Mouse (Mus musculus): ENCODE data around the gene Rnf227. TPM values are rescaled to one million over a fixed set of nuclear protein-coding genes. Genes with fewer than 3 reads are reported as not detected.
A peak's percentile ranks its signal among the peaks of the same experiment; 100 is the strongest.

The Rnf227 gene
- polyA plus RNA-seq, 1 experiment from 2014 or later: 8.0 TPM

DNA sequence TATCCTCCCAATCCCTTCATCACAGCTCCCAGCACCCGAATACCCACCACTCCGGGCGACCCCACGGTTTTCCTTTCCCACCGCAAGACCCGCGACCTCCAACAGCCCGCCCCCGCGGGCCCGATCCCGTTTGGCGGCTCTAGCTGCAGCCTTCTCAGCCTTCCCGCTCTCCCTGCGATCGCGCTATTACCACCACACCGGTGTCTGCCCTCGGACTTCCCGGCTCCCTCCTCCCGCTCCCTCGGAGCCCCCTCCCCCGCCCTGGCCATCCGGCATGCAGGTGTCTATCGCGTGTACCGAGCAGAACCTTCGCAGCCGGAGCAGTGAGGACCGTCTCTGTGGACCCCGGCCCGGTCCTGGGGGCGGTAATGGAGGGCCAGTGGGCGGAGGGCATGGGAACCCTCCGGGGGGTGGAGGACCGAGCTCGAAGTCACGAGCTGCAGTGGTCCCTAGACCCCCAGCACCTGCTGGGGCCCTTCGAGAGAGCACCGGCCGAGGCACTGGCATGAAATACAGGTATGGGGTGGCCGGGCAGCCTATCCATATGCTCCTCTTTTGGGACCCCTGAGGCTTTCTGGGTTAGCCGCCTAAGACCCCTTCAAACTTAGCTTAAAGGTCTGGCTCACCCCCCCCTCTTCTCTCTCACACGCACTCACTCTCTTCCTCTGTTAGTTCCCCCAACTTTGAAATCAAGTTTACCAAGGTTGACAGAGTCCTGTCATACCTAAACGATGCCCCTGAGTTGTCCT is 13.7 kb upstream of the Rnf227 start:
- Histone ChIP-seq H3K36me3 (ENCODE audit: control insufficient read depth, insufficient read depth, low read length) (no peaks in the 10 kb centered on the region), H3K9ac (ENCODE audit: low read depth, low read length) (peak overlapping the region; percentile 78), H3K27me3 (replicated peaks; ENCODE audit: control insufficient read depth, insufficient read depth, low read length) (no peaks in the 10 kb centered on the region; the same call in 1 of the 2 replicates), H3K9me3 (ENCODE audit: control insufficient read depth, low read length) (no peaks in the 10 kb centered on the region), H3K4me1 (ENCODE audit: control insufficient read depth, insufficient read depth, low read length) (peaks cover 39% of the 10 kb centered on the region), H3K4me2 (ENCODE audit: low read depth, low read length) (peak overlapping the region; percentile 99), H3K27ac (ENCODE audit: low read length) (no peak overlapping the region), H3K4me3 (ENCODE audit: low read length) (peak overlapping the region; percentile 60)
- ATAC-seq: peak; percentile 16
- 1% methylated on average over 45 of the region's 45 CpGs for WGBS

DNA sequence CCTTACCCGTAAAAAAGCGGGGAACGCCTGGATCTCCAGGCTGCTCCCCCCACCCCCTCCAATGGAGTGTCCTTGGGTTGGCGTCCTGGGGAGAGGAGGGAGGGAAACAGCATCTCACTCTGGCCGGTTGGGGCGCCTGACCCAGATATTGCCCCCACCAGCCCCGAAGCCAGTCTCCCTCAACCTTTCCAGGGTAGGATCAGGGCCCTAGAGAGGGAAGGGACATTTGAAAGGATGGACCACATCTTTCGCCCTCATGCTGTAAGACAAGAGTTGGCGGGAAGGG is 13.2 kb upstream of the Rnf227 start:
- Histone ChIP-seq H3K4me2 (ENCODE audit: low read depth, low read length) (peak overlapping the region; percentile 99; the same call in 1 of the 2 replicates), H3K36me3 (ENCODE audit: control insufficient read depth, insufficient read depth, low read length) (no peaks in the 10 kb centered on the region), H3K27ac (ENCODE audit: low read length) (no peak overlapping the region), H3K4me3 (ENCODE audit: low read length) (0 out of 2 replicates have a peak overlapping the region, but pooled peaks have one; percentile 60), H3K27me3 (replicated peaks; ENCODE audit: control insufficient read depth, insufficient read depth, low read length) (no peaks in the 10 kb centered on the region; the same call in 1 of the 2 replicates), H3K9ac (ENCODE audit: low read depth, low read length) (no peak overlapping the region), H3K9me3 (ENCODE audit: control insufficient read depth, low read length) (no peaks in the 10 kb centered on the region), H3K4me1 (ENCODE audit: control insufficient read depth, insufficient read depth, low read length) (peaks cover 35% of the 10 kb centered on the region)
- 18% methylated on average over 9 of the region's 9 CpGs for WGBS
- no peak for ATAC-seq

DNA sequence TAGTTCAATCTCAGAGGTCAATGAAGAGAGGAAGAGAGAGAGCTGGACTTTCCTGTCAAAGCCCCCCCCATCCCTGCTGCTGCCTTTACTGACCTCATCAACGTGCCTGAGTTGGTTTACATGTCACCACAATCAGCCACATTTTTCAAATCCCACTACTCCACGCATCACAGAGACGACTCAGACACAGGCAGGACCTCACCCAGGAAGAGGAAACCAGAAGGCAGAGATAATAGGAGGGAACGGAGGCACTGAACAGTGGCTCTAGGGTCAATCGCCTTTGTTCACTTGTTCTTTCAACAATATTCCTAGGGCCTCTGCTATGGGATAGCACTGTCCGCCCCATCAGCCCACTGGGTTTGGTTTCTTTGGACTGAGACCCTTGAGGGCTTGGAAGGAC is 12.6 kb upstream of the Rnf227 start:
- Histone ChIP-seq H3K4me1 (ENCODE audit: control insufficient read depth, insufficient read depth, low read length) (peaks cover 35% of the 10 kb centered on the region), H3K36me3 (ENCODE audit: control insufficient read depth, insufficient read depth, low read length) (no peaks in the 10 kb centered on the region), H3K4me2 (ENCODE audit: low read depth, low read length) (no peak overlapping the region), H3K27me3 (replicated peaks; ENCODE audit: control insufficient read depth, insufficient read depth, low read length) (no peaks in the 10 kb centered on the region; the same call in 1 of the 2 replicates), H3K4me3 (ENCODE audit: low read length) (no peak overlapping the region), H3K9ac (ENCODE audit: low read depth, low read length) (no peak overlapping the region), H3K27ac (ENCODE audit: low read length) (no peak overlapping the region), H3K9me3 (ENCODE audit: control insufficient read depth, low read length) (no peaks in the 10 kb centered on the region)
- 53% methylated on average over 6 of the region's 6 CpGs for WGBS
- no peak for ATAC-seq

DNA sequence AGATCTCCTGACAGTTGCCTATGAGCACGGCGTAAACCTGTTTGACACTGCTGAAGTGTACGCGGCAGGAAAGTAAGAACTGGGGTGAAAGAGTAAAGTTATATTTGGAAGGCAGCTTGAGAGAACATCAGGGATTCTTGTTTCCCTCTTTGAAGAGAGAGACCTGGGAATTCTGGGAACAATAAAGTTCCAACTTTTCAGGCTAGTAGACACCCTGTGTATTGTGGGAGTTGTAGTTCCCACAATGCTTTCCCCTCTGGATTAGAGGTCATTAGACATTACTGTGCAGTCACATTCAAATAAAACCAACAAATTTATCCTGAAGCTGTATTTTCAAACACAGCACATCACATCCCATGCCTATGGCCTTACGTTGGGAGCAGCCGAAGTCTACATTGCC is 11.7 kb upstream of the Rnf227 start:
- H3K4me2 ChIP-seq (ENCODE audit: low read depth, low read length): no peak overlapping the region
- H3K4me1 ChIP-seq (ENCODE audit: control insufficient read depth, insufficient read depth, low read length): peaks cover 37% of the 10 kb centered on the region
- WGBS: 91% methylated on average over 6 of the region's 6 CpGs
- no peaks in the 10 kb centered on the region for H3K36me3 ChIP-seq (ENCODE audit: control insufficient read depth, insufficient read depth, low read length)
- ATAC-seq: no peak
- no peak overlapping the region for H3K4me3 ChIP-seq (ENCODE audit: low read length)
- H3K27ac ChIP-seq (ENCODE audit: low read length): no peak overlapping the region
- no peaks in the 10 kb centered on the region for H3K9me3 ChIP-seq (ENCODE audit: control insufficient read depth, low read length)
- no peaks in the 10 kb centered on the region; the same call in 1 of the 2 replicates for H3K27me3 ChIP-seq (replicated peaks; ENCODE audit: control insufficient read depth, insufficient read depth, low read length)
- no peak overlapping the region for H3K9ac ChIP-seq (ENCODE audit: low read depth, low read length)

DNA sequence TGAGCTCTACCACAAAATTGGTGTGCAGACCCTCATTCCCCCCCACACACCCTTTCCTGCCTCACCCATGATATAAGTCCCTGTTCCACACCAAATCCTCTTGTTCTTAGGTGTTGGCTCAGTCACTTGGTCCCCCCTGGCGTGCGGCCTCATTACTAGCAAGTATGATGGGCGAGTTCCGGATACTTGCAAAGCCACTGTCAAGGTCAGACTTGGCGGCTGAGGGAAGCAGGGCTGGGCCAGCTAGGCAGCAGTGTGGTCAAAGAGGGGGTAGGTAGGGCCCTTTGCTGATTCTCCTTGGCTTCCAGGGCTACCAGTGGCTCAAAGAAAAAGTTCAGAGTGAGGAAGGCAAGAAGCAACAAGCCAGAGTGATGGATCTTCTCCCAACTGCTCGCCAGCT is 9.1 kb upstream of the Rnf227 start:
- H3K9me3 ChIP-seq (ENCODE audit: control insufficient read depth, low read length): no peaks in the 10 kb centered on the region
- H3K4me2 ChIP-seq (ENCODE audit: low read depth, low read length): peak overlapping the region; percentile 75; the same call in 1 of the 2 replicates
- H3K36me3 ChIP-seq (ENCODE audit: control insufficient read depth, insufficient read depth, low read length): no peaks in the 10 kb centered on the region
- no peak for ATAC-seq
- H3K4me3 ChIP-seq (ENCODE audit: low read length): peak overlapping the region; percentile 62; the same call in 1 of the 2 replicates
- peak overlapping the region; percentile 74; the same call in 1 of the 2 replicates for H3K9ac ChIP-seq (ENCODE audit: low read depth, low read length)
- WGBS: 79% methylated on average over 6 of the region's 6 CpGs
- H3K4me1 ChIP-seq (ENCODE audit: control insufficient read depth, insufficient read depth, low read length): peaks cover 23% of the 10 kb centered on the region
- no peaks in the 10 kb centered on the region; the same call in 1 of the 2 replicates for H3K27me3 ChIP-seq (replicated peaks; ENCODE audit: control insufficient read depth, insufficient read depth, low read length)
- no peak overlapping the region for H3K27ac ChIP-seq (ENCODE audit: low read length)

DNA sequence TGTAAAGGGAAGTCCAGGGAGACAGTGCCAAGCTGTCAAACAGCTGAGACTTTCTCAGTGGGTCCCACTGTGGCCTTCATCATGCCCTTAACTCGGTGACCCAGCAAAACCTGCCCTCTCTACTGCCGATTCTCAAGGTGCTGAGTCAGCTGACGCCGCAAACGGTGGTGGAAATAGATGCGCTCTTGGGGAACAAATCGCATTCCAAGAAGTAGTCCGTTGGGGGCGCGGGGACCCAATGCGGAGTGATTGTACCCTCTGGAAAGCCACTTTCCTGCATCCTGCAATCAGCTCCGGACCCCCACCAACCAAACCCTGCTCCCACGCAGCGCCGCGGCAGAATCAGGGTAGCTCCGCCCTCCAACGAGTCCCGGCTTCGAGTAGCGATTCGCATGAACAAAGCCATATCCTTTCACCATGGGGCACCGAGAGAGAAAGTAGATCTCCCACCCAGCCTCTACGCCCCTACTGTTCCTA is 8.3 kb upstream of the Rnf227 start:
- H3K27ac ChIP-seq (ENCODE audit: low read length): peak overlapping the region; percentile 79
- ATAC-seq: peak; percentile 71
- peak overlapping the region; percentile 75 for H3K4me2 ChIP-seq (ENCODE audit: low read depth, low read length)
- peaks cover 17% of the 10 kb centered on the region for H3K4me1 ChIP-seq (ENCODE audit: control insufficient read depth, insufficient read depth, low read length)
- no peaks in the 10 kb centered on the region; the same call in 1 of the 2 replicates for H3K27me3 ChIP-seq (replicated peaks; ENCODE audit: control insufficient read depth, insufficient read depth, low read length)
- no peaks in the 10 kb centered on the region for H3K36me3 ChIP-seq (ENCODE audit: control insufficient read depth, insufficient read depth, low read length)
- H3K9ac ChIP-seq (ENCODE audit: low read depth, low read length): peak overlapping the region; percentile 74
- no peaks in the 10 kb centered on the region for H3K9me3 ChIP-seq (ENCODE audit: control insufficient read depth, low read length)
- peak overlapping the region; percentile 62 for H3K4me3 ChIP-seq (ENCODE audit: low read length)
- WGBS: under 1% methylated on average over 24 of the region's 24 CpGs

DNA sequence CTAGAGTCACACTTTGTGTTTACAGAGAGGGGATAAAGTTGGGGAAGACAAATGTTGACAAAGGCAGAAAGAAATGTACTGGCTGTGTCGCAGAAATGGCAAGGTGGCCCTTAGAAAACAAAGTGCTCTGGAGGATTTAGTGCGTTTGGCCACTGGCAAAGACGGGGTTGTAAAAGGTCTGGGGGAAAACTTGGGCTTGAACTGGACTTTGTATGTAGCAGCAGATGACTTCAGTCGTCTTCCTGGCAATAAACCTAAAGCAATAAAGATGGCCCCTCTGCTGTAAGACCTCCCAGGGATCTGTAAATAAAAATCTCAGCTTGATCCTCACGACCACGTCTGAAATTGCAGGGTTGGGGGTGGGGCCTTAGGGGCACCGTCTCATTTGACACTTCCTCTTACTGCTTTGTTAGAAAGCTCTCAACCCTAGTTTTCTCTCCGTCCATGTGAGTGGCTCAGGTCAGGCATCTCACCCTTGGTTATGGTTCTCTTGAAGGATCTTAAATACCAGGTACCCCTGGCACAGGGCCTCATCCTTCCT is 7.5 kb upstream of the Rnf227 start:
- peak overlapping the region; percentile 62; the same call in 1 of the 2 replicates for H3K4me3 ChIP-seq (ENCODE audit: low read length)
- H3K9ac ChIP-seq (ENCODE audit: low read depth, low read length): peak overlapping the region; percentile 74
- no peaks in the 10 kb centered on the region for H3K36me3 ChIP-seq (ENCODE audit: control insufficient read depth, insufficient read depth, low read length)
- H3K27me3 ChIP-seq (replicated peaks; ENCODE audit: control insufficient read depth, insufficient read depth, low read length): no peaks in the 10 kb centered on the region
- peak; percentile 72 for ATAC-seq
- WGBS: 18% methylated on average over 8 of the region's 8 CpGs
- peaks cover 17% of the 10 kb centered on the region for H3K4me1 ChIP-seq (ENCODE audit: control insufficient read depth, insufficient read depth, low read length)
- peak overlapping the region; percentile 79 for H3K27ac ChIP-seq (ENCODE audit: low read length)
- H3K9me3 ChIP-seq (ENCODE audit: control insufficient read depth, low read length): no peaks in the 10 kb centered on the region
- peak overlapping the region; percentile 75 for H3K4me2 ChIP-seq (ENCODE audit: low read depth, low read length)

DNA sequence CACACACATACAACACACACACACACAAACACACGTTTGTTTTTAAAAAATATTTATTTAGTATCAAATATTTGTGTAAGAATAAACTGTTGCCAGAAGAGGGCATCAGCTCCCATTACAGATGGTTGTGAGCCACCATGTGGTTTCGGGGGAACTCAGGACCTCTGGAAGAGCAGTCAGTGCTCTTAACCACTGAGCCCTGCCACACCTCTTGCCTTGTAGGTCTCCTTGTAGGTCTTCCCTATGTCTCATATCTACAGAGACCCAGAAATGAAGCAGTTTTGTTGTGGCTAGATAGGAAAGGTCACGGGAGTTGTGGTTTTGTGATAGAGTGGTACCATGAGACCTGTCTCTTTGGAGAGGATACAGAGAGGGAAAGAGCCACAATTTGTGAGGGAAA is 6.3 kb upstream of the Rnf227 start:
- Histone ChIP-seq H3K9ac (ENCODE audit: low read depth, low read length) (no peak overlapping the region), H3K4me2 (ENCODE audit: low read depth, low read length) (no peak overlapping the region), H3K27me3 (replicated peaks; ENCODE audit: control insufficient read depth, insufficient read depth, low read length) (no peaks in the 10 kb centered on the region), H3K27ac (ENCODE audit: low read length) (no peak overlapping the region), H3K4me1 (ENCODE audit: control insufficient read depth, insufficient read depth, low read length) (peaks cover 17% of the 10 kb centered on the region), H3K4me3 (ENCODE audit: low read length) (no peak overlapping the region), H3K9me3 (ENCODE audit: control insufficient read depth, low read length) (no peaks in the 10 kb centered on the region), H3K36me3 (ENCODE audit: control insufficient read depth, insufficient read depth, low read length) (no peaks in the 10 kb centered on the region)
- ATAC-seq: no peak
- WGBS: 67% methylated on average over 3 of the region's 3 CpGs

DNA sequence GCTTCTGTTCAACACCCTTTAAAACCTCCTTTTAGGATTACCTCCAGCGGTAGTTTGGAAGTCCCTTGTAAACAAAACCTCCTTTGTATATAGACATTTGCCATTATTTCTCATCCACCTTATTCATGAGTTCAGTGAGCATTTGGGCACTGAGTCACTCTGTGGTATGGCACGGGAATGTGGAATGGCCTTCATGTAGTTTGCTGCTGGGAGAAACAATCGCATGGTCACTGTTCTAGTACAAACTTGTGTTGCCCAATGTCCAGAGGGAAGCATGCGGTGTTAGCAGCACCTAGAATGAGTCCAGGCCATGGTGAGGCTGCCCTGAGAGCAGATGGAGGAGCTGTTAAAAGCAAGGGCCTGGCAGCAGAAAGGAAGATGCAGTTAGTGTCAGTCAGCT is 5.5 kb upstream of the Rnf227 start:
- no peak overlapping the region for H3K4me3 ChIP-seq (ENCODE audit: low read length)
- no peak overlapping the region for H3K4me2 ChIP-seq (ENCODE audit: low read depth, low read length)
- H3K9me3 ChIP-seq (ENCODE audit: control insufficient read depth, low read length): no peaks in the 10 kb centered on the region
- no peak overlapping the region for H3K27ac ChIP-seq (ENCODE audit: low read length)
- H3K27me3 ChIP-seq (replicated peaks; ENCODE audit: control insufficient read depth, insufficient read depth, low read length): peaks cover 4% of the 10 kb centered on the region; the same call in 1 of the 2 replicates
- 53% methylated on average over 4 of the region's 4 CpGs for WGBS
- ATAC-seq: no peak
- H3K36me3 ChIP-seq (ENCODE audit: control insufficient read depth, insufficient read depth, low read length): no peaks in the 10 kb centered on the region
- no peak overlapping the region for H3K9ac ChIP-seq (ENCODE audit: low read depth, low read length)
- peaks cover 17% of the 10 kb centered on the region for H3K4me1 ChIP-seq (ENCODE audit: control insufficient read depth, insufficient read depth, low read length)
